Mouse (Mus musculus) regulatory T cell (primary cell): Measurements from ENCODE around the gene Ptger1.

Experiments used
- in situ Hi-C: fragments of 300-600 bp; cut with MboI, MseI; formaldehyde crosslinking; loops from one replicate; pipeline ENCODE4 v1.15.1; 2025; ENCODE audit warnings: high pct_unique_total_duplicates

Ptger1 gene

DNA sequence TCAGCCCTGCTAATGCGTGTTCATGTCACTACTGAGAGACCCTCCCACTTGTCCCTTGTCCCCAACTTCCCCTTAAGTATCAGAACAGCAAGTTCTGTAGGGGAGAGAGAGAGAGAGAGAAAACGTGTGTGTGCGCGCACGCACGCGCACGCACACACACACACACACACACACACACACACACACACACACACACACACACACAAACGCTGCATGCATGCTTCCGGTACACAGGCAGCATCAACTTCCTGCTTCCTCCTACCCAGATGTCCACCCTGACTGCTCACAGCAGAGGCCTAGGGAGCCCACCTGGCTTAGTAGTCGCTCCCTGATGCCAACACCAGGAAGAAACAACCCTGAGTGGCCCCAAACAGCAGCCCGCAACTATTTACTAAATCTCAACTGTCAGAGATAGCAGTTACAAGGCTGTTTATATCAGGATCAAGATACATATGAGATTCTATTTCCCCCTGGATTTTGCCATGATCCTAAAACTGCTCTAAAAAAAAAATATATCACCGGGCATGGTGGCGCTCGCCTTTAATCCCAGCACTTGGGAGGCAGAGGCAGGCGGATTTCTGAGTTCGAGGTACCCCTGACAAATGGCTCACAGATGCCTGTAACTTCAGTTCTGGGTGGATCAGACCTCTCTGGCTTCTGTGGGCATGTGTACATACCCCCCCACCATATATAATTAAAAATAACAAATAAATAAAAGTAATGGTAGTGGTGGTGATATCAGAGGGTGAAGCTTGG, 29.1 kb downstream of the Ptger1 start:
- in situ Hi-C loops, result no loop called here

DNA sequence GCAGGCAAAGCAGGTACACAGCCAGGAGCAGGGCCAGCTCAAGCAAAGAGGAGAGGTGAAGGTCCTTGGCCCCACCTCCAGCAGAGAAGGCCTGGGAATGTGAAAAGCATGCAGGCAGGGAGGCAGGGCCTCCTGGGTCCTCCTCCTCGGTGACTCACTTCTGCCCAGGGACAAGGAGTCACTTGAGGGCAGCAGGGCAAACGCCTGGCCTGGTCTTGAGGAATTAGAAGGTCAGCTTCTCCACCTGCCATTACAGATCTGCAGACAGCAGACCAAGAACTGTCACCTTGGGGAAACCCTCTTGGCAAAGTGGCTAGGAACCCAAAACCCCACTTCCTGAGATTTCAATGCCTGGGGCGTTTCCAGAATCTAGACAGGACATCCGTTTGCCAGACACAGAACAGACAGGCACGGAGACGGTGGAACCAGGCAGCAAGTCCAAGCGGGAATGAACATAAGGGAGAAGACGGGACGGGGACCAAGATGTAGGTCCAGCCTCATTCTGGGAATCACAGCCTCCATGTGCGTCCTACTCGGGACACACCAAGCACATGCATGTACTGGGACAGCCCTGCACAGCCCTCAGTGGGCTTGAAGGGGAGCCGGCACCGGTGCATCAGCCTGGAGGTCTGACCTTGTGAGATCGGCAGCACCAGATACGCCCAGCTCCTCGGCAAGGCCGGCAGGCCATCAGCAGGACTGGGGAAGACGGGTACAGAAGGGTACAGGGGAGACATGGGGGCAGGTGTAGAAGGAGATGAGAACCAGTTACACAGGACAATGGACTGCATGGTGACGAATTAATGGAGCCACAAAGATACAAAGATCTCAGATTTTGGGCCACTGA, 31.1 kb downstream of the Ptger1 start:
- in situ Hi-C loops, result no loop called here

GRCm38 (mm10) chr8:83698291-83698660, 31.8 kb downstream of the Ptger1 start:
- in situ Hi-C loops, result no loop called here

DNA sequence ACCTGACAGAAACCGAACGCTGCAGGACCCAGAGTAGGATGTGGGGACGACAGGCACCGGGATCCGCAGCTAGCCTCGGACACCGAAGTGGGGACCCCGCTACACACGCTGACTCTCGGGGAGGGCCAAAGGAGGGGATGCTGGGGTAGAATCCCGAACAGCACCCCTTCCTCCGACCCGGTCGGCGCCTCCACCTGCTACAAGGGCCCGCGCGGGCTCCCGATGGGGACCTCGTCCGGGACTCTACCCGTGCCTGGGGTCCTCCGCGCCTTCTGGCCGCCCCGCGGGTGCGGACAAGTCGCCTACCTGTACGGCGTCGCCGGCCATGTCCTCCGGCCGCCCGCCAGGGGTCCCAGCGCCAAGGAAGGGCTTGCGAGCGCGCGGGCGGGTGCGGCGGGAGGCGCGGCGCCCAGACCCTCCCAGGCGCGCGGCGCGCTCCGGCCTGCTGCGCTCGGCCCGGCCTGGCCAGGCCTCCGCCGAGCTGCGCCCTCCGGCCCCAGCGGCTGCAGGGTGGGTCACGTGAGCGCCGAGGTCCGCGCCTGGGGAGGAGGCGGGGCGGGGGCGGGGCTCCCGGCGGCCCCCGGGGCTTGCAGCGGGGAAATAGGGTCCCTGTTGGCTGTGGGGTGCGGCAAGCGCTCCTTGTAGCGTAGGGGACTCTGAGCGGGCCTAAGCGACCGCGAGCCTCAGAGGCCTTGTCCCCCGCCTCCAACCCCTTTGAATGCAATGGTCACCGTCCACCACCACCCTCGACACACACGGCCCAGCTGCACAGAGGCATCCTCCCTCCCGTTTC, 32.4 kb downstream of the Ptger1 start, which contains the start of gene Pkn1:
Pkn1 (minus strand) TSS at position 519 of the 793 bp plus-strand sequence.
- in situ Hi-C loops, result no loop called here

DNA sequence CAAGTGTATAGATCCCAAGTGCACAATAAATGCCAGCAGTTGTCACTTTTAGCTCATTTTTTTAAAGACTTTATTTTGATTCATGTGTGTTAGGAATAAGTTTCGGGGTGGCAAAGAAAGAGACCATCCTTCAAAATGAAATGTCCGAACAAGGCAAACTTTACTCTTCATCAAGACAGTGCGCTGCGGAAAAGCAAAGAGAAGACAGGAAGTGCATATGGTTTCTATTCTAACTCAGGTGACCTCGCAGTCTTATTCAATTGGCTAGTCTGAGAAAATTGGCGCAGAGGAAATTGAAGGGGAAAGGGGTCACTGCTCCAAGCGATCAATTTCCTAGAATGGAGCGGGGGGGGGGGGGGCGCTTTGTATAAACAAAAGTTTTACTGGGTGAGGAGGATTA, 33.1 kb downstream of the Ptger1 start:
- in situ Hi-C loops, result no loop called here

DNA sequence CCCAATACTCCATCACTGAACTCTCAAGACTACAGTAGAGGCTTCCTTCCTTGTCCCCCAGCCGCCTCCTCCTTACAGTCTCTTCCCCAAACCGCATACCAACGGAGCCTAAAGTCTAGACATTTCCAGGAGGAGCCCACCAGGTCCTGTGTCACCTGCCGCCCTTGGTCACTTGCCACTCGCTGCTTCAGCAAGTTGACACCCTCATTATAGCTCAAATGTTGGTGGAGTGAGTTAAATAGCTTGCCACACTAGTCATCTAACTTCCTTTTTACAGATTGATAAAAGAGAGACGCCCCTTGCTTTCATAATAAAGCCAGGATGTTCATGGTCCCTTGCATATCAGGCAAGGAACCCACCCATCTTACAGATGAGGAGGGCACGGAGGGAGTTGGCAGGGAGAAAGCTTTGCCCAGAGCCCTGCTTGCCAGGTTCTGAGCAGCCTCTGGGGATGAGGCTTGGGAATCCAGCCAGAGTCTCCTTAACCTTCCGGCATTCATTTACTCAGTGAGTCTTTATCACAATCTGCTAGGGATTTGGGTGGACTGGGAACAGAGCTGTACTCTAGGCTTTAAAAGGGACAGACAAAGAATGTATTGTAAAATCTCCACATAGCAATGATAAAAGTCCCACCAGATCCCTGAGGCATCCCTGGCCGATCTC, 34.1 kb downstream of the Ptger1 start:
- in situ Hi-C loops, result no loop called here

DNA sequence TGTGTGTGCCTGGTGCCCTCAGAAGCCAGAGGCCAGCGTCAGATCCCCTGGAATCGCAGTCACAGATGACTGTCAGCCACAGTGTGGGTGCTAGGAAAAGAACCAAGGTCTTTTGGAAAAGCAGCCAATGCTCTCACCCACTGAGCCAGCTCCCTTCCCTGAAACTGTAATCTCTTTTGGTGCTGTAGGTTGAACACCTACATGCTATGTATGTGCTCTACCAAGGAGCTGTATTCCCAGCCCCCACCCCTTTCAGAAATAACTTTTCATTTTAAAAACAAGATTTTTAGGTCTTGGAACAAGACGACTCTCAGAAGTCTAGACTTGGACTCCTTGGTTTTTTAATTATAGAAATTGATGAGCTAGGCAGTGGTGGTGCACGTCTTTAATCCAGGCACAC, 36.9 kb downstream of the Ptger1 start:
- in situ Hi-C loops, result no loop called here

DNA sequence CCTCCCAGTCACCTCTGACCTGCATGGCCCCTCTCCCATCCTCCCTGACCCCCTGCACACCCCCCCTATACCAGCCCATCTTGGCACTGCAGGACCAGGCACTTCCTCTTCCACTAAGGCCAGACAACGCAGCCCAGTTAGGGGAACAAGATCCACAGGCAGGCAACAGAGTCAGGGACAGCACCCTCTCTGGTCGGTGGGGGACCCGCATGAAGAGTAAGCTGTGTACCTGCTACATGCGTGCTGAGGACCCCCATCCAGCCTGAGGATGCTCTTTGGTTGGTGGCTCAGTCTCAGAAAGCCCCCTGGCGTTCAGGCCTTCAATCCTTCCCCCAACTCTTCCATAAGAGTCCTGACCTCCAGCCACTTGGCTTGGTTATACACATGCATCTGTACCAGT, 39.9 kb downstream of the Ptger1 start:
- in situ Hi-C loops, result no loop called here

GRCm38 (mm10) chr8:83707554-83707953, 41.1 kb downstream of the Ptger1 start:
- in situ Hi-C loops, result no loop called here

GRCm38 (mm10) chr8:83714676-83715030, 48.2 kb downstream of the Ptger1 start:
- in situ Hi-C loops, result no loop called here

GRCm38 (mm10) chr8:83715031-83715690, 48.7 kb downstream of the Ptger1 start, which contains the start of gene Ddx39:
Ddx39 (plus strand) TSS chr8:83715177.
- in situ Hi-C loops, result no loop called here

DNA sequence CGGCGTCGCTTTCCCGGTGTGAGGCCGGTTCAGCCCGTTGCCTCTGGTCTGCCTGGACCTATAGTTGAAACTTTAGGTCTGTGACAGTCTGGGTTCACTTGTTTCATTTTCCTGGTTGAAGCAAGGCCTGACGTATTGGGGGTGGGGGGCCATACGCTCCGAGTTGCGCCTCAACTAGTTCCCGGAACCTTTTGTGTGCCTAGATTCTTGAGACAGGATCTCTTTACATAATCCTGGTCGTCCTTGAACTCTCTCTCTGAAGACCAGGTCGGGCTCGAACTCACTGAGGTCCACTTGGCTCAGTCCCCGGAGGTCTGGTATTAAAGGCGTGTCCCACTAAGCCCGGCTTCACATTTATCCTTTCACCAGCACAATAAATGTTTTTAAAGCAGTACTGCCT, 49.3 kb downstream of the Ptger1 start:
- in situ Hi-C loops, result no loop called here

DNA sequence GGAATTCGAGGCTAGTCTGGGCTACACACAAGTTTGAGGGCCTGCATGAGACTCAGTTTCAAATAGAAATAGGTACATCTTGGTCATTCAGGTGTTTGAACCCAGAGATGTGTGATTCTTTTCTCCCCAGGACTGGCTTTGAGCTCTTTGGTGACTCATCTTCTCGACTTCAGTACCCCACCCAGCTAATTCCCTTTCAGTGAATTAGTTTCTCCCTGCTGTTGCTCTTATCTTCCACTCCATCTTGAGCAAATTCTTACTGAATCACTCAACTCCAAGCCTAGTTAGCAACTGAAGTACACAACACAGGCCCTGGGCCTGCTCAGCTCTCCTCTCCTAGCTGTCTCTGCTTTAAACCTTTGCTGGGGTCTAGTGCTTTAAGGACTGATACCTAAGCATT, 50.1 kb downstream of the Ptger1 start:
- in situ Hi-C loops, result no loop called here

GRCm38 (mm10) chr8:83719048-83719447, 52.6 kb downstream of the Ptger1 start:
- in situ Hi-C loops, result no loop called here

DNA sequence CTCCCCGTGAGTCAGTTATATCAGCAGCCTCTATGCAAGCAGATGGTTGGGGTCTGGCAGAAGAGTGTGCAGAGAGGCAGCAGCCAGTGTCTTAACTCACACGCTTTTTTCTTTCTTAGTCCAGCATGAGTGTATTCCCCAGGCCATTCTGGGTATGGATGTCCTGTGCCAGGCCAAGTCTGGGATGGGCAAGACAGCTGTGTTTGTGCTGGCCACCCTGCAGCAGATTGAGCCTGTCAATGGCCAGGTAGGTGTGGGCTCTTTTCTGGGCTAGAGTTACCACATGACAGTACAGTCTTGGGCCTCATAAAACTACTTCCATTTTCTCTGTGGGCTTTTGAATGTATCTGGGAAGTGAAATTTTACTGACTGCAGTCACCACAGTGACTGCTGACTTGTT, 53.2 kb downstream of the Ptger1 start:
- in situ Hi-C loops, result no loop called here

DNA sequence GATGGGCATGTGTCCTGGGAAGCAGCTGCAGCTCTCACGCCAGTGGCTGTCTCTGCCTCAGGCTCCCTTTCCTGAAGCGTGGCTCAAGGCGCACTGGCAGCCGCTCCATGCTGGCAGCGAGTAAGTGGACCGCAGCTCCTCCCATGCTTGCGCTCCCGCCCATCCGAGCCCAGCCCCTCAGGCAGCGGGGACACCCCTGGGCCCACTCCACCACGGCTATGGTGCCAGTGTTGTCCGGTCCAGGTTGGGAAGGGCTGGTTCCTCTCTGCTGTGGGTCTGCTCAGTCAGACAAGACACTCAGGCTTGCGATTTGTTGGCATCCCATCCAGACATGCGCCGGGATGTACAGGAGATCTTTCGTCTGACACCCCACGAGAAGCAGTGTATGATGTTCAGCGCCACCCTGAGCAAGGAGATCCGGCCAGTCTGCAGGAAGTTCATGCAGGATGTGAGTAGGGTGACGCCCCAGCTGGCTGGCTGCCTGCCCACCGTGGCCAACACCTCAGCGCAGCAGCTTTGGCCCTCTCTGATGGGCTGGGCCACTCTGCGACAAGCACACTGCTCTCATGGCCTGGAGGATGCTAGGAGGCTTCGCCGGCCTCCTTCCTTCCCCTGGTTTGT, 55.0 kb downstream of the Ptger1 start:
- in situ Hi-C loops, result no loop called here
